Mouse (Mus musculus) layer of hippocampus, adult 2 months (tissue): Measurements from ENCODE around the gene Cwc15. TPM values are rescaled to one million over a fixed set of nuclear protein-coding genes. Genes with fewer than 3 reads are reported as not detected.
"Not testable (repeated sequence)": the region's sequence is repeated elsewhere in the genome, so short reads cannot be mapped to it uniquely, and the experiment has no call there.

Experiments
- DNase-seq, 2 experiments: peaks; one replicate each; pipeline ENCODE4 v3.0.0; 2022; ENCODE audit warnings: low spot score in 2 of 2
- H3K27ac ChIP-seq: fragments of 200-600 bp; 2 replicates; pipeline ENCODE4 v1.8.1; 2022
- H3K4me3 ChIP-seq: fragments of 200-600 bp; 2 replicates; pipeline ENCODE4 v1.8.1; 2022; ENCODE audit warnings: mild to moderate bottlenecking
- CTCF ChIP-seq: fragments of 200-600 bp; conservative IDR thresholded peaks from 2 replicates; pipeline ENCODE4 v1.8.1; 2022; ENCODE audit warnings: antibody characterized with exemption, mild to moderate bottlenecking, moderate library complexity
- long read RNA-seq, 2 experiments: library from polyadenylated mRNA; stranded (forward); transcript quantifications; one replicate each; pipeline ENCODE4 v2.0.0; 2021; ENCODE audit warnings: borderline mapping rate in 2 of 2
- total RNA-seq, 2 experiments: library from RNA; stranded (reverse); gene quantifications; 2 replicates each; pipeline ENCODE4 v1.2.3; 2021

The Cwc15 gene
- 10 to 100 TPM; 80.7 to 90.5 TPM for total RNA-seq
- long read RNA-seq, experiment 1, transcript Cwc15-201 (7 exons, 1,111 nt): major isoform, 21 of 27 reads
- long read RNA-seq, experiment 1, partial matches to known transcripts: 2 of 27 reads
- long read RNA-seq, experiment 1, other reads (novel, unspliced or antisense): 2 of 27 reads
- long read RNA-seq, experiment 2, transcript Cwc15-201 (7 exons, 1,111 nt): major isoform, 37 of 46 reads
- long read RNA-seq, experiment 2, partial matches to known transcripts: 2 of 46 reads
- long read RNA-seq, experiment 2, other reads (novel, unspliced or antisense): 3 of 46 reads

- peak; percentile 94 to 96 for DNase-seq
- Histone ChIP-seq H3K4me3 (peak within 1 kb of the TSS; percentile 90), H3K27ac (peak within 1 kb of the TSS; percentile 88)
- peak; percentile 24 for TF ChIP-seq CTCF
Measured at GRCm38 (mm10) chr9:14500023-14500915, at the start of gene Cwc15, which contains the start of gene Kdm4d. Cwc15 (plus strand) TSS chr9:14500617. Kdm4d (minus strand) TSS chr9:14500482.

- H3K27ac ChIP-seq, DNase-seq, H3K4me3 ChIP-seq: not testable (repeated sequence)
- TF ChIP-seq CTCF: peak; percentile 54
Measured at GRCm38 (mm10) chr9:14451120-14451519, 49.3 kb upstream of the Cwc15 start.

- DNase-seq: no peak
- Histone ChIP-seq H3K4me3 (no peak overlapping the region), H3K27ac (no peak overlapping the region)
- TF ChIP-seq CTCF: no peak
Measured at GRCm38 (mm10) chr9:14456320-14456719, 44.1 kb upstream of the Cwc15 start.

- not testable (repeated sequence) for H3K4me3 ChIP-seq, DNase-seq, H3K27ac ChIP-seq
Measured at GRCm38 (mm10) chr9:14462536-14462935, 37.9 kb upstream of the Cwc15 start.

- not testable (repeated sequence) for H3K4me3 ChIP-seq, H3K27ac ChIP-seq, DNase-seq
- TF ChIP-seq CTCF: peak; percentile 25
Measured at GRCm38 (mm10) chr9:14463668-14464067, 36.7 kb upstream of the Cwc15 start.

GRCm38 (mm10) chr9:14498896-14499705 lies 1.3 kb upstream of the Cwc15 start:
- DNase-seq: no peak
- TF ChIP-seq CTCF: no peak
- Histone ChIP-seq H3K27ac (no peak overlapping the region), H3K4me3 (peak overlapping the region; percentile 90)

DNA sequence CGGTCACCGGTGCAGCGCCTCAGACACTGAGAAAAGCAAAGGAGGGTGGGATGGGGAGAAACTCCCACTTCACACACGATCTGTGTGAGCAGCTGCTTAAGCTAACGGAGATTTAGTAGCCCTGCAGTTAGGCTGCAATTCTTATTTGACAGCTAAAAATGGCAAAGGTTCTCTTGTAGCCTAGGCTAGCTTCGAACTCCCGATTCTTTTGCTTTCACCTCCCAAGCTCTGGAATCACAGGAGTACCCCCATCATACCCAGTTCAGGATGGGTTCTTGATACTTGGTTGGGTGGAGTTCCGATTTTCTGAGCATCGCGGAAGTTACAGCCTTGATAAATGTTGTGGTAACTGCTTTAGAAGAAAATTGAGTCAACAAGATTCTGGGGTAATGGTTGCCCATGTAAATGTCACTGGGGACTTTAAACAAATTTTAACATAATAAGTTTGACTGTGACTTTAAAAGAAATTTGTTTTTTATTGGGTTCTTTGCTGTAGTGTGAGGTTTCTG lies 553 bp downstream of the Cwc15 start:
- Histone ChIP-seq H3K4me3 (peak overlapping the region; percentile 90), H3K27ac (peak overlapping the region; percentile 88)
- no peak for TF ChIP-seq CTCF
- no peak for DNase-seq

DNA sequence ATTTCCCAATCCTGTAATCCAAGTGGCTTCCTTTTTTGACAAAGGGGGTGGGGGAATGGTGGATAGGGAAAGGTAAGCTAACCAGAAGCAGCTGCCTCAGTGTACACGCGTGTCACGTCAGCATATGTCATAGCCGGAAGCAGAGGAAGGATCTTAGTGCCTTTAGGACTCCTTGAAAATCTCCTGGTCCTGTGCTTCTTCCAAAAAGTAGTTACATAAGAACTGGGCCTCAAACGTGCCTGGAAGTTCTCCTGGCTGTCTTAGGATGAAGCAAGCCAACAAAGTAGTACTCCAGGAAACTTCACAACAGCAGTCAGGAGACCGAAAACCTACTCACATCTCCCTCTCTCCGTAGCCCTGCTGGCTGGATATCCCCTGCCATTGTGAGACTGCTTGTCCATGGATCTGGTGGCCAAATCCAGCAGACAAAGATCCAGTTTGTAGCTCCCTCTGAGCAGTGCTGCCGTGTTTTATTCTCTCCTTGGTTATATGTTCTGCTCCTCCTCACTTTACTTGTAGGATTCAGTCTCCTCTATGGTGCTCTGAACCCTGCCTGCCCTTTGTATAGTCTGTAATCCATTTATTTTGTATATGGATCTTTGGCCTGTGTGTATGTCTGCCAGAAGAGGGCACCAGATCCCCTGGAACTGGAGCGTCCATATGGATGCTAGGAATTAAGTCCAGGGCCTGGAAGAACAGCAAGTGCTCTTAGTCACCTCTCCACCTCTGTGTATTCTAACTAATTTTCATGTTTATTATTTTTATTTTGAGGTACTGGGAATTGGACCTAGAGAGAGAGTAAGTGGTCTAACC lies 12.4 kb downstream of the Cwc15 start:
- no peak overlapping the region for H3K27ac ChIP-seq
- peak; percentile 81 for TF ChIP-seq CTCF
- no peak overlapping the region for H3K4me3 ChIP-seq
- DNase-seq: peak; percentile 12 to 52

GRCm38 (mm10) chr9:14517296-14517695 lies 16.9 kb downstream of the Cwc15 start:
- Histone ChIP-seq H3K4me3 (no peak overlapping the region), H3K27ac (no peak overlapping the region)
- DNase-seq: no peak
- TF ChIP-seq CTCF: no peak

GRCm38 (mm10) chr9:14518105-14518504 lies 17.7 kb downstream of the Cwc15 start:
- TF ChIP-seq CTCF: no peak
- DNase-seq: no peak
- Histone ChIP-seq H3K4me3 (no peak overlapping the region), H3K27ac (no peak overlapping the region)

DNA sequence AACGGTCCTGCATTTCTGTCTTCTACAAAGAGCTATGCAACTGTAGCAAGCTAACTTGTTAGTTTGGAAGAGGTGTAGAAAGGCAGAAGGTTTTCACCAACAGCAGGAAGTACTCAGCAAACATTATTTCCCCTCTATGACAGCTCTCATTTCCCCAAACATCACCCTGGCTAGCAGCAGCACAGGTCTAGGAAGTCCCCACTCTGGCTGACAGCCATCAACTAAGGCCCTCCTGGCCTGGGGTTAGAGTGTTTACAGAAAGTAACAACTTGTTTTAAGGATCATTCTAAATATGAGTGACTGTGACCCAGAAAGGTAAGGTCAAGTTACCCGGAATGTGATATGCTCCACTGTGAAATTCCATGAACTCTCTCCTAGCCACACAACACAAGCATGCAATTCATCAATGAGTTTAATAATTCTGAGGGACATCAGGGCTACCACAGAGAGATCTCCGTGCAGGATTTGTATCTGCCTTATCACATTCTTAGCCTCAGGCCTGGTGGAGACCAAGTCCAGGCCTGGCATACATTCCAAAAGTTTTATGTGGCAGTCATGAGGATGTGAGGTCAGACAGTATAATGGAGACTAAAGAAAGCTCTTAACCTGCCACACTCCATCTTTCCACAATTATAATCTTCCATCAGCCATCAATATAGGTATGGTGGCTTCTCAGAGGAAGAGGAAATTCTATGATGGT lies 20.7 kb downstream of the Cwc15 start:
- no peak overlapping the region for H3K4me3 ChIP-seq
- TF ChIP-seq CTCF: no peak
- no peak overlapping the region for H3K27ac ChIP-seq
- DNase-seq: no peak

DNA sequence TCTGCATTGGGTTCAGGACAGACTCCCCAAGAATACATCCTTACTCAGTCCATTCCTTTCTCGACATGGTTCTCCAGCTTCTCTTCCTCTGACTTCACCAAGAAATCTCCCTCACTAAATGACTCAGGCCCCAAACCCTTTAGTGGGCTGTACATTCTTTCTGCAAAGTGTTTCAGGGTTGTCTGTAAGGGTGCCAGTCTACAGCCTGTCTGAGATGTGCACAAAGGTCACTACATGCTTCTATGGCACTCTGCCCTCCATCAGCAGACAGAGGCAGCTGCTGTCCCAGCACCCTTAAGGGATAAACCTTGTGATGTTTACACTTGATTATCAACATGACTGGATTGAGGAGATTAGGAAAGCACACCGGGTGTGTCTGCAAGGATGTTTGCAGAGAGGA lies 21.3 kb downstream of the Cwc15 start:
- no peak for TF ChIP-seq CTCF
- no peak for DNase-seq

More for the DNA sequence above, 21.3 kb downstream of the Cwc15 start:
- Histone ChIP-seq H3K27ac (no peak overlapping the region), H3K4me3 (no peak overlapping the region)
